Mouse (Mus musculus) thymus, postnatal 10 days (tissue): Measurements from ENCODE around the gene H6pd.
"Not testable (repeated sequence)": the region's sequence is repeated elsewhere in the genome, so short reads cannot be mapped to it uniquely, and the experiment has no call there.

Experiments
- DNase-seq, 2 experiments: peaks; one replicate each; pipeline ENCODE4 v3.0.0; 2021; ENCODE audit warnings: low spot score in 2 of 2

The H6pd gene

GRCm38 (mm10) chr4:150008853-150009586 is at the start of gene H6pd:
TSS of gene H6pd (minus strand) at chr4:150009023.
- DNase-seq: peak; percentile 93 to 95

- no peak for DNase-seq
These were observed 48.9 kb upstream of the H6pd start for GRCm38 (mm10) chr4:150057722-150058121.

- no peak for DNase-seq
These were observed 47.3 kb upstream of the H6pd start for GRCm38 (mm10) chr4:150056171-150056570.

GRCm38 (mm10) chr4:150052380-150052779 is 43.6 kb upstream of the H6pd start:
- no peak for DNase-seq

GRCm38 (mm10) chr4:150051514-150051913 is 42.7 kb upstream of the H6pd start:
- DNase-seq: no peak

DNA sequence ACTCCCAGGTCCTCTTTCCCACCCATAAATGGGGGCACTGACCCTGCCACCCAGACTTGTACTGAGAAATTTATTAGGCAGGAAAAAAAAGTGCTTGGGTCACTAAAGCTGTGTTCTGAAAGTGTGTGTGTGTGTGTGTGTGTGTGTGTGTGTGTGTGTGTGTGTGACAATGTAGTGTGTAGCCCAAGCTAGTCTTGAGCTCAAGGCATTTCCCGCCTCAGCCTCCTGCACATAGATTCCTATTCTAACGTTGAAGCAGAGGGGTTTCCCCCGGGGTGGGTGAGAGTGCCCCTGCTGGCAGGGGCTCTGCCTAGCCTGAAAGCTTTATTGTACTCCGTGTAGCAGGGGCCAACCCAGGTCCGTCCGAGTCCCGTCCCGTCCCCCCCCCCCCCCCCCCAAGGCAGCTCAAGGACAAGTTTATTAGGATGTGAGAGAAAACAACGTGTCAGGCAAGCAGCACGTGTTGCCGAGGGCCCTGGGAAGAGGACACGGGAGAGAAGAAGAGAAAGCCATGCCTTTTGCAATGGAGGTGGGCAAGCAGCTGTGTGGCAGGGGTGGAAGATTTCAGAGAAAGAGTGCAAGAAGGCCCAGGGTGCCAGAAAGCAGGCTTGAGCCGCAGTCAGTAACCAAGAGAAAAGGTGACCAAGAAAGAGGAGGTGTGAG is 40.9 kb upstream of the H6pd start:
- DNase-seq: no peak

DNA sequence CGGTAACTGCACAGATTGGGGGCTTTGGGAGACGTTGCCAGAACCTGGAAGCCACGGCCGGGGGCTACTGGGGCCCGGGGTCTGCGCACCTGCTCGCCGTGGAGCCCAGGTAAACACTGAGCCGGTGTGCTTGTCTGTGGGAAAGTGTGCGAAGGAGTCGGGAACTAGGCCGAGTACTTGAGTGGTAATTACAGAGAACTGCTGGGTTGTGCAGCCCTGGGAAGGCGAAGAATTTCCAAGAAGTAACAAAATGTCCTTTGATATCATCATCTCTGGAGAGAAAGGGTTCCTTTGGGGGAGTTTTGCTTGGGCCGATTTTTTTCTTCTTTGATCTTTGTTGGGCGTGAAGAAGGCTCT is 40.3 kb upstream of the H6pd start:
- no peak for DNase-seq

DNA sequence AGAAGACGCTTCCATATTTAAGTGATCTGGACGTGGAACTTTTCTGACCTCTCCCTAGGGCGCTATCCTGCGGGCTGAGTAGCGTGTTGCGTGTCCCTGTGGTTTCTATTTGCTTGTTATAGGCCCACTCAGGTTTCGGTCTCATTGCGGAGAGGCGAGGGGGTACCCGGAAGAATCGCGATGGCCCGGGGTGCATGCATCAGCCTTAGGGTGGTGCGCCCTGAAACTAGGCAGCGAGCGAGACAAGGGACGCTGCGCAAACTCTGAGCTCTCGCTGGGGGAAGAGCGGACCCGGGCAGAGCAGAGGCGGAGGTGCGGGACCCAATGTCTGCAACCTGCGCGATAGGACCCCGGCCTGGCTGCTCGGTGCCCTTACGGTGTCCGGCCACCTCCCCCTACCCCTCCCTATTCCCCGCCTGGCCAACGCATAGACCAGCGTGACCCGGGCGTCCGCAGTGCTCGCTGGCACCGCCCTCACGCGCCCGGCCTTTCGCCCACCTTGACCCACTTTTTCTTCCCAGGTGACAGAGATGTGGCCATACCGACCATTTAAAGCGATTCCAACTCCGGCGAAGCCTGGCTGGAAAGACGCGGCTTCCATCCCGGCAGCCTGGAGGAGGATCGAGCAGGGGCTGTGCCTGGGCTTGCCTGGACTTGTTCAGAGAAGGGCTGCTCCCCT is 39.8 kb upstream of the H6pd start:
- no peak for DNase-seq

DNA sequence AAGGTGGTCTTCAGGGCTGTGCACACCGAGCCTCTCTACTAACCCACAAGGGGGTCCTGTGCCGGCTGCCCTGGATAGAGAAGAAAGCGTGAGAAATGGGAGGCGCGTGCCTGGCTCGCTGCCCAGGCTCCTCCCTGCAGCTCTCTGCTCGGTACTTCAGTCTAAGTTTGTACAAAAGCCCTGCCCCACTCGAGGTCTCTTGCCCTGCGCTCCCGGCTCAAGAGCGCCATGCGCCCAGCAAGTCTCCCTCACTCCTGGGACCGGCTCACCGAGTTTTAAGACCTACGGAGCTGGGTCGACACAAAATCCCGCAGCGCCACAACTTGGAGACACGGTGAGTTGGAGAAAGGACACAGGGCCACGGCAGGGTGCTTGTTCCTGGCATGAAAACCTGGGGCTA is 39.2 kb upstream of the H6pd start:
- DNase-seq: no peak

GRCm38 (mm10) chr4:150043591-150043990 is 34.8 kb upstream of the H6pd start:
- no peak for DNase-seq

GRCm38 (mm10) chr4:150041346-150042110 is 32.7 kb upstream of the H6pd start:
- DNase-seq: no peak

DNA sequence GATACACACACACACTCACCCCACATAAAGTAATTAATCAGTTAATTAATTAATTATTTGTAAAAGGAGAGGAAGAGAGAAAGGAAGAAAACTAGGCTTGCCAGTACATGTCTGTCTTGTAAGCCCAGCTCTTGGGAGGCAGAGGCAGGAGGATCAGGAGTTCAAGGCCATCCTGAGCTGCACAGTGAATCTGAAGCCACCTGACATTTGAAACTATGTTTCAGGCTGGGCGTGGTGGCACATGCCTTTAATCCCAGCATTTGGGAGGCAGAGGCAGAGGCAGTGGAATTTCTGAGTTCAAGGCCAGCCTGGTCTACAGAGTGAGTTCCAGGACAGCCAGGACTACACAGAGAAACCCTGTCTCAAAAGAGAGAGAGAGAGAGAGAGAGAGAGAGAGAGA is 32.0 kb upstream of the H6pd start:
- DNase-seq: not testable (repeated sequence)

- DNase-seq: no peak
These were observed 31.3 kb upstream of the H6pd start for GRCm38 (mm10) chr4:150040003-150040581.

DNA sequence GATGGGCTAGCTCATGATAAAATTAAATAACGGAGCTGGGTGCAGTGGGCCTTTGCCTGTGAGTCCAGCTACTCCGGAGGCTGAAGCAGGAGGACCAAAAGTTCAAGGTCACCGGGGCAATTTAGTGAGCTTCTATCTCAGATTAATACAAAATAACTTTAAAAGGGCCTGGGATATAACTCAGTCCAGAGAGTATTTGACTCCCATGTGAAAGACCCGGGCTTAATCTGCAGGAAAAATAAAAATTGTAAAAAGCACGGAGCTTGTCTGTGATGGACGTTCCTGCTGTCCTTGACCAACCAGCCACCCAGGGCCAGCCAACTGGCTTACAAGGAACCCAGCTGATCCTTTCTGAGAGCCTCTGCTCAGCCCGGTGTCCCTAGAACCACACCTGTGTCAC is 29.7 kb upstream of the H6pd start:
- no peak for DNase-seq

DNA sequence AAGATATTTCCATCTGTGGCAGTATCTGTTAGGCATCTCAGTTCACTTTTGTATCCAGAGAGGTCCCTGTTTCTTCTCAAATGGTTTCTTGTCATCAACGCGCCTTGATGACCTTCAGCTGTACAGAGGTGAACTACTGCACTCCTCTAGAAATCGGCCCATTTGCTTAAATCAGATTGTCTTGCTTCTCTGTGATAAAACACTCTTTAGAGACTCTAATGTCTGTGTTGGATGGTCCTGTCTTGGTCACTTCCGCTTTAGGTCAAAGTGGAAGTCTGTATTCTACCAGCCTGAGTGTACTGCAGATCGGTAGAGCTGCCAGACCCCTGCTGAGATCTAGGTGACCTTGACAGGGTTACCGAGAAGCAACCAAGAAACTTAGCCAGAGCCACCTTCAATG is 27.3 kb upstream of the H6pd start:
- DNase-seq: no peak

DNA sequence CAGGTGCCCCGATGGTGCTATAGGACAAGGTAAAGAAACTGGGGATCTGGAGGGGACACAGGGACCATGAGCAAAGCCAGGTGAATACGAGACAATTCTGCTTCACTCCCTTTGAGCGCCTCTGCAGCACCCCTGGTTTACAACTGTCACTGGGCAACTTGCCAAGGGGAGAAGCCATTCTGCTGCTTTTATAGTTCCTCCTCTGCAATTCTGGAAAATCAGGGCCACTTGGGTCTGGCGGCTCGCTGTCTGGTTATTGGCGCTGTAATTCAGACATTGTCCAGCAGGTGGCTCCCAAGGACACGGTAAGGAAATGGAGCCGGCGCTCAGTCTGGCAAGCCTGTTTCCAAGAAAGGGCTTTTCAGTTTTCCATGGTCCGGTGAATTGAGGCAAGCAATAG is 26.5 kb upstream of the H6pd start:
- peak; percentile 49 to 84 for DNase-seq

GRCm38 (mm10) chr4:150033261-150033671 is 24.4 kb upstream of the H6pd start:
- no peak for DNase-seq

DNA sequence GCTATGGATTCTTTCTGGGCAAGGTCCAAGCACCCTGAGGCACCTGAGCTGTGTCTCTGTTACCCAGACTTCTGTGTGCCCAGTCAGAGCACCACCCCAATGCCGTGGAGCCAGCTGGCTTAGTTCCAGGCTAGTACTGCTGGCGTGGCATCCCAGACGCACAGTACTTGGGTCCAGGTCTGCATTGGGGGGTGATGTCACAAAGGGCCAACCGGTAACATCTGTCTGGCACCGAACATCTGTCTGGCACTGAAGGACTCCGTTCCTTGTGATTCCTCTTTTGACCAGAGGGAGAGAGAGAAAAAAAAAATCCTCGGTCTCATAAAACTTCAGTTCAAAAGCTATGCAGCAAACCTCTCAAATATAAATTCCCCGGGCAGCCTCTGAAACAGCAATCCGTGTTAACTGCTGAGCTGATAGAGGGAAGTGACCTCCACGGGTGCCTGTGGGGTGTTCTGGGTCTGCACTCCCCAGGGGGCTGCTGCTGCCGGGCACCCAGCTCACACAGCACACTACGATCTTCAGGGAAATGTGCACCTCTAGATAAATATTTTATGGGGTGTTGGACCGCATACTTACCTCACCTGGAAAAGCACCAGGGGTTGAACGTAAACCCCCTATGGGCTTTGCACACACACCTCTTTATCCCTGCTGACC is 22.5 kb upstream of the H6pd start:
- no peak for DNase-seq

- DNase-seq: no peak
These were observed 21.8 kb upstream of the H6pd start for GRCm38 (mm10) chr4:150030449-150031233.

GRCm38 (mm10) chr4:150029885-150030284 is 21.1 kb upstream of the H6pd start:
- DNase-seq: no peak

- DNase-seq: no peak
These were observed 14.7 kb upstream of the H6pd start for GRCm38 (mm10) chr4:150023518-150023917.
